Mouse (Mus musculus): ENCODE results near the gene Hpn. TPM values are rescaled to one million over a fixed set of nuclear protein-coding genes. Genes with fewer than 3 reads are reported as not detected.

The Hpn gene
- total and polyA plus RNA-seq, 2 experiments from 2014 or later, result 0.88 TPM; not detected in 1

DNA sequence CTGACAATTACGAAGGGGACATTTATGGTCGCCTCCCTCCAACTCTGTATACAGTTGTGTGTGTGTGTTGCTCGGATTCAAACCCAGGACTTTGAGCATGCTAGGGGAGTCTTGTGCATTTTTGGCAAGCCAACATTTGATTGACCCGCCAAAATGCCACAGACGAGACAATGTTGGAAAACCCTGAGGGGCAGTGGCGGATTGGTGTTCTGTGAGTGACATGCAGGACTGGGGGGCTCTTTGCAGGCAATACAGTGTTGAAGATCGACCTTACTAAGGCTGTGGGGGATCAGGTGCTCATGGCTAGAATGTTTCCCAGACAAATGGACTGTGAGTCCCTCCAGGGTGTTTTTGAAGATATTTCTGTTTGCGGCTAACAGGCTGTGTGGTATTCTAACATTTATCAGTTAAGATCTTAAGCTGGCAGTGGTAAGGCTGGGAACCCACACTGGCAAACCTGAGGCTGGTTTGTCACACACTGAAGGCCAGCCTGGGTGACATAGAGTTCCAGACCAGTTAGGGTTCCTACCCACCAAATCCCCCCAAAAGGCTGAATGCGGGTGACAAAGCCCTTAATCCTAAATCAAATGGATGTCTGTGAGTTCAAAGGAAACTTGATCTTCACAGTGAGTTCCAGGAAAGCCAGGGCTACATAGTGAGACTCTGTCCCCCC, 18.1 kb downstream of the Hpn start:
- no peak overlapping the region for H3K4me2 ChIP-seq (ENCODE audit: low read depth, low read length)
- 69% methylated on average over 9 of the region's 9 CpGs for WGBS
- TF ChIP-seq CTCF (IDR thresholded peaks at IDR 0.05; ENCODE audit: low read depth), result no peak

DNA sequence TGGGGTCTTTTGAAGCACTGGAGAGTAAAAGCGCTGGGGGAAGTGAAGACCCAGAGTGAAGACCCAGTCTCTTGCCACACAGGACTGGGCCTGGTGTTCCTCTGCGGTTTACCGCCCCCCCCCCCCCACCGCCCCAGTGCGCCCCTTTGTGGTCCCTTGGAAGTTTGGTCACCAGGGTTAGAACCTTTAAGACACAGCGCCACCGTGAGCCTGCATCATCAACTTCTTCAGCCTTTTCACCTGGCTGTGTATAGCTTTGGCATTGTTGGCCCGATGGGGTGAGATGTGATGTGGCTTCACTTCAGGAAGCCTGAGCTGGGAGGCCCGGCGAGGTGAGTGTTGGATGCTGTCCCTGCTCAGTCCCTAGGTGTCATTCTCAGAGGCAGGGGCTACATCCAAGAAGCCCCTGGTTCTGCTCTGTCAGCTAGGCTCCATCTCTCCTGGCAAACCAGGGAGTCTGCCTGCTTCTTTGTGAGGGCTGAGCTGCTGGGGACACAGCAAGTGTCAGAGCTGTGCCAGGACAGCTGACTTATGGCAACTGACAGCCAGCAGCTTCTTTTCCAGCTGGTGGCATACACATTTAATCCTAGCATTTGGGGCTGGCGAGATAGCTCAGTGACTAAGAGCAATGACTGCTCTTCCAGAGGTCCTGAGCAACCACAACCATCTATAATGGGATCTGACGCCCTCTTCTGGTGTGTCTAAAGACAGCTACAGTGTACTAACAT, 20.2 kb downstream of the Hpn start:
- 29% methylated on average over 10 of the region's 12 CpGs for WGBS
- H3K4me1 ChIP-seq (ENCODE audit: insufficient read depth, low read length), result no peaks in the 10 kb centered on the region
- no peaks in the 10 kb centered on the region for H3K36me3 ChIP-seq (ENCODE audit: insufficient read depth, low read length)

More for the DNA sequence above, 18.1 kb downstream of the Hpn start:
- Histone ChIP-seq H3K9me3 (ENCODE audit: low read length) (no peaks in the 10 kb centered on the region), H3K4me3 (ENCODE audit: low read length) (no peak overlapping the region), H3K27ac (no peak overlapping the region), H3K9ac (replicated peaks; ENCODE audit: low read length) (no peak overlapping the region), H3K4me1 (ENCODE audit: insufficient read depth, low read length) (no peaks in the 10 kb centered on the region), H3K36me3 (ENCODE audit: insufficient read depth, low read length) (no peaks in the 10 kb centered on the region), H3K27me3 (ENCODE audit: insufficient read depth, low read length) (no peaks in the 10 kb centered on the region)
- ATAC-seq (no peak), DNase-seq (ENCODE audit: low spot score) (no peak)

DNA sequence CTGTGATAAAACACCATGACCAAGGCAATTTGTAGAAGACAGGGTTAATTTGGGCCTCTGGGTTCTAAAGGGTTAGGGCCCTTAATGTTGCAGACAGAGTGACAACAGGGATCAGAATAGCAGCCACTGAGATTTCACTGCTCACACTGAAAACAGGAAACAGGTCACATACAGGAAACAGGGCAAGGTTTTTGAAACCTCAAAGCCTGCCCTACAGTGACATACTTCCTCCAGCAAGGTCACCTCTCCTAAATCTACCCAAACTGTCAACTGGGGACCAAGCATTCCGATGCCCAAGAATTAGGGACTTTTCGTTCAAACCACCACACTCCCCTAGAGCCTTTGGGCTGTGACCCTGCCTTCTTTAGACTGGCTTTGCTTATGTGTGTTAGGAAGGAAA, 25.4 kb downstream of the Hpn start:
- 90% methylated on average over 2 of the region's 2 CpGs for WGBS
- Histone ChIP-seq H3K4me3 (ENCODE audit: low read length) (no peak overlapping the region), H3K4me2 (ENCODE audit: low read depth, low read length) (no peak overlapping the region), H3K9ac (replicated peaks; ENCODE audit: low read length) (no peak overlapping the region), H3K9me3 (ENCODE audit: low read length) (no peaks in the 10 kb centered on the region), H3K27ac (no peak overlapping the region), H3K27me3 (ENCODE audit: insufficient read depth, low read length) (no peaks in the 10 kb centered on the region), H3K36me3 (ENCODE audit: insufficient read depth, low read length) (no peaks in the 10 kb centered on the region), H3K4me1 (ENCODE audit: insufficient read depth, low read length) (no peaks in the 10 kb centered on the region)
- no peak for ATAC-seq
- DNase-seq (ENCODE audit: low spot score), result no peak
- TF ChIP-seq CTCF (IDR thresholded peaks at IDR 0.05; ENCODE audit: low read depth), result no peak

More for the DNA sequence above, 20.2 kb downstream of the Hpn start:
- Histone ChIP-seq H3K27me3 (ENCODE audit: insufficient read depth, low read length) (no peaks in the 10 kb centered on the region), H3K27ac (no peak overlapping the region), H3K9ac (replicated peaks; ENCODE audit: low read length) (no peak overlapping the region), H3K9me3 (ENCODE audit: low read length) (no peaks in the 10 kb centered on the region), H3K4me2 (ENCODE audit: low read depth, low read length) (no peak overlapping the region), H3K4me3 (ENCODE audit: low read length) (no peak overlapping the region)
- ATAC-seq (no peak), DNase-seq (ENCODE audit: low spot score) (peak; percentile 50)
- TF ChIP-seq CTCF (IDR thresholded peaks at IDR 0.05; ENCODE audit: low read depth), result peak; percentile 34; the same call in 1 of the 2 replicates

DNA sequence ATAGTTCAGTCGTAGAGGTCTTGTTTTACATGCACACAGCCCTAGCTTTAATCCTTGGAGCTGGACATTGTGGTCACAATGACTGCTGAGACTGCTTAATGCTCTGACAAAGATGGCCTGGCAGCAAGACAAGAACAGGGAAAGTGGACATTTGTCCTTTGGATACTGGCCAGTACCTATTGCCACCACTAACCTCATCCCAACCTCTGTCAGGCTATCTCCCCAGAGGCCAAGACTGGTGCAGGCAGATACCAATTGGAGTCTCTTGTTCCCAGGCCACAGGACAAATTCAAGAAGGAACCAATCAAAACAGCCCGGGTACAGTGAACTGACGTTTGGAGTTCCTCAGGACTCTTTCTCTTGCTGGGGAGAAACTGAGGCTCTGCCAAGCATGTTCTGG, 26.9 kb downstream of the Hpn start:
- no peak for DNase-seq (ENCODE audit: low spot score)
- no peaks in the 10 kb centered on the region for H3K36me3 ChIP-seq (ENCODE audit: insufficient read depth, low read length)
- no peak for ATAC-seq
- H3K9ac ChIP-seq (replicated peaks; ENCODE audit: low read length), result no peak overlapping the region
- 52% methylated on average over 3 of the region's 3 CpGs for WGBS
- H3K4me1 ChIP-seq (ENCODE audit: insufficient read depth, low read length), result no peaks in the 10 kb centered on the region
- H3K27me3 ChIP-seq (ENCODE audit: insufficient read depth, low read length), result no peaks in the 10 kb centered on the region
- H3K4me2 ChIP-seq (ENCODE audit: low read depth, low read length), result no peak overlapping the region
- no peak overlapping the region for H3K4me3 ChIP-seq (ENCODE audit: low read length)
- TF ChIP-seq CTCF (IDR thresholded peaks at IDR 0.05; ENCODE audit: low read depth), result no peak
- H3K27ac ChIP-seq, result peak overlapping the region; percentile 54; the same call in 1 of the 2 replicates
- no peaks in the 10 kb centered on the region for H3K9me3 ChIP-seq (ENCODE audit: low read length)

DNA sequence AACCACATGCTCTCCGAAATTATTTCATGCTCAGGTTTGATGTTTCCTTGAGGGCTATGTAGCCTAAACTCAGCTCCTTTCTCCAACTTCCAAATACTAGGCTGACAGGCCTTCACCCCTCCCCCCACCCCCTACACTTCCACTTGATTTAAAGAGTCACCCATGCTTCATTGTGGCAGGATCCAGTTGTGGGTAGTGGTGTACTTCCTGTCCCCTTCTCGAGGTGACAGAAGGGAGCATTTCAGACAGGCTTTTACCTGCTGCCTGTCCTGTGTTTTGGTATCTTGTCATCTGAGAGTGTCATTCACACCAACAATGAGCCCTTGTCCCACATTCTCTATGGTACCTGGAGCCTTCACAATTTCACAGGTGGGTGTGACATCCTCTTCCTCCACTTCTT, 27.8 kb downstream of the Hpn start:
- no peak overlapping the region for H3K4me2 ChIP-seq (ENCODE audit: low read depth, low read length)
- no peak overlapping the region for H3K4me3 ChIP-seq (ENCODE audit: low read length)
- no peaks in the 10 kb centered on the region for H3K9me3 ChIP-seq (ENCODE audit: low read length)
- 75% methylated on average over 2 of the region's 2 CpGs for WGBS
- DNase-seq (ENCODE audit: low spot score) (no peak), ATAC-seq (no peak)
- H3K27me3 ChIP-seq (ENCODE audit: insufficient read depth, low read length), result no peaks in the 10 kb centered on the region
- H3K27ac ChIP-seq, result 0 out of 2 replicates have a peak overlapping the region, but pooled peaks have one; percentile 54
- H3K36me3 ChIP-seq (ENCODE audit: insufficient read depth, low read length), result no peaks in the 10 kb centered on the region
- no peaks in the 10 kb centered on the region for H3K4me1 ChIP-seq (ENCODE audit: insufficient read depth, low read length)
- no peak overlapping the region for H3K9ac ChIP-seq (replicated peaks; ENCODE audit: low read length)
- no peak for TF ChIP-seq CTCF (IDR thresholded peaks at IDR 0.05; ENCODE audit: low read depth)

DNA sequence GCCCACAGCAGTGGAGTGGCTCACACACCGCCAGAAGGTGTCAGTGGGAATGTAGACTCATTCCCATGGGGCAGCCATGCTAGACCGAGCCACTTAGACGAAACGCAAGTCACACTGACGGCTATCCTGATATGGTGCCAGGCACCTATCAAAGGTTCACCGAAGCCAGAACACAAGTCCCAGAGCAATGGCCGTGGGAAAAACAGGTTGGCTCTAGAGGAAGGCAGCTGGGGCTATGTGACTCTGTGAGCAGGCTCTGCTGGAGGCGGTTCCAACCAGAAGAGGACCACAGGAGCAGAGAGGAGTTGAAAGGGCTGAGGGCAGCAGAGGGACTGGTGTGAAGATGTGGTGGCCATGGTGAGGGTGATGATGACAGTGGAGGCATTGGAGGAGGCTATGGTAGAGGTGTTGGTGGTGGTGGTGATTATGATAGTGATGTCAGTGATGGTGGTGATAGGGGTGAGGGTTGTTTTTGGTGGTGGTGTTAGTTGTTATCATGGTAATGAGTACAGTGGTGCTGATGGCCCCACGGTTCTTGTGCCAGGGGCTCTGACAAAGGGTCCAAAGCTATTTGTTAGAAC, 28.8 kb downstream of the Hpn start:
- no peak for ATAC-seq
- no peak overlapping the region for H3K4me2 ChIP-seq (ENCODE audit: low read depth, low read length)
- no peak overlapping the region for H3K27ac ChIP-seq
- H3K36me3 ChIP-seq (ENCODE audit: insufficient read depth, low read length), result no peaks in the 10 kb centered on the region
- no peak for TF ChIP-seq CTCF (IDR thresholded peaks at IDR 0.05; ENCODE audit: low read depth)
- no peaks in the 10 kb centered on the region for H3K9me3 ChIP-seq (ENCODE audit: low read length)
- no peak for DNase-seq (ENCODE audit: low spot score)
- no peaks in the 10 kb centered on the region for H3K4me1 ChIP-seq (ENCODE audit: insufficient read depth, low read length)
- H3K4me3 ChIP-seq (ENCODE audit: low read length), result no peak overlapping the region
- no peaks in the 10 kb centered on the region for H3K27me3 ChIP-seq (ENCODE audit: insufficient read depth, low read length)
- H3K9ac ChIP-seq (replicated peaks; ENCODE audit: low read length), result no peak overlapping the region
- WGBS, result 87% methylated on average over 9 of the region's 9 CpGs

Data from hindbrain, postnatal 0 days (tissue).